ENCODE assay signal across 49 mouse cellular contexts in genomic region chr6:28502576-28502975, GRCm38 (mm10). TPM values are rescaled to one million over a fixed set of nuclear protein-coding genes. Genes with fewer than 3 reads are reported as not detected.
"Had no signal": no experiment of that assay in that cellular context is flagged by ENCODE, and none has a peak within 500 bp of the region (broad histone marks: within the 10 kb centered on the region; RNA-seq: fewer than 3 reads in every experiment).

No protein-coding gene starts in this region.

- H3K9me3 ChIP-seq: heart, embryonic 10.5 days; heart, embryonic 12.5 days; heart, embryonic 13.5 days; heart, embryonic 15.5 days; hindbrain, embryonic 10.5 days; hindbrain, embryonic 12.5 days; hindbrain, embryonic 13.5 days; hindbrain, embryonic 15.5 days; intestine, embryonic 15.5 days; kidney, embryonic 15.5 days had no signal

- H3K4me2 ChIP-seq: heart, embryonic 11.5 days; heart, embryonic 12.5 days; heart, embryonic 13.5 days; heart, embryonic 15.5 days; hindbrain, embryonic 12.5 days; hindbrain, embryonic 13.5 days; hindbrain, embryonic 14.5 days; hindbrain, embryonic 15.5 days; intestine, embryonic 15.5 days; kidney, embryonic 15.5 days had no signal

- DNase-seq: heart, adult 2 months; heart, postnatal 10 days; heart, postnatal 14 days; heart, postnatal 36 days; heart, postnatal 4 days; kidney, adult 11 months; kidney, adult 18-20 months; kidney, adult 2 months; kidney, adult 8-10 months; kidney, adult 9 months; kidney, postnatal 10 days; kidney, postnatal 14 days; kidney, postnatal 25 days; kidney, postnatal 36 days; kidney, postnatal 4 days; layer of hippocampus, adult 9-11 months had no signal

- H3K4me3 ChIP-seq: heart, adult 2 months; heart, embryonic 10.5 days; heart, embryonic 12.5 days; heart, embryonic 13.5 days; heart, embryonic 15.5 days; hindbrain, embryonic 10.5 days; hindbrain, embryonic 12.5 days; hindbrain, embryonic 13.5 days; hindbrain, embryonic 15.5 days; intestine, embryonic 15.5 days; kidney, embryonic 15.5 days; layer of hippocampus, adult 2 months had no signal

- H3K27ac ChIP-seq: heart, adult 2 months; heart, embryonic 10.5 days; heart, embryonic 13.5 days; heart, embryonic 15.5 days; hindbrain, embryonic 10.5 days; hindbrain, embryonic 12.5 days; hindbrain, embryonic 13.5 days; hindbrain, embryonic 14.5 days; hindbrain, embryonic 15.5 days; hindbrain, postnatal 0 days; intestine, embryonic 15.5 days; kidney, embryonic 15.5 days; kidney, postnatal 0 days; layer of hippocampus, adult 2 months had no signal

- H3K9ac ChIP-seq: heart, embryonic 12.5 days; heart, embryonic 13.5 days; heart, embryonic 15.5 days; hindbrain, embryonic 12.5 days; hindbrain, embryonic 13.5 days; hindbrain, embryonic 14.5 days; hindbrain, embryonic 15.5 days; intestine, embryonic 15.5 days; kidney, embryonic 15.5 days had no signal

- H3K36me3 ChIP-seq: heart, embryonic 15.5 days; hindbrain, embryonic 12.5 days; hindbrain, embryonic 13.5 days; hindbrain, embryonic 15.5 days; intestine, embryonic 15.5 days; kidney, embryonic 15.5 days had no signal

- H3K4me1 ChIP-seq: hindbrain, embryonic 10.5 days; hindbrain, embryonic 12.5 days; hindbrain, embryonic 15.5 days; intestine, embryonic 15.5 days had no signal

- H3K27me3 ChIP-seq: heart, embryonic 12.5 days; heart, embryonic 13.5 days; heart, embryonic 15.5 days; hindbrain, embryonic 12.5 days; hindbrain, embryonic 13.5 days; hindbrain, embryonic 15.5 days; intestine, embryonic 15.5 days; kidney, embryonic 15.5 days had no signal

- ATAC-seq: hindbrain, embryonic 16.5 days; hindbrain, postnatal 0 days; inflammation-experienced regulatory T-cells, adult 6 months; intestine, embryonic 15.5 days; intestine, embryonic 16.5 days; intestine, postnatal 0 days had no signal

RNA-seq across cellular contexts. Expression of gene Pax4, which starts 53.4 kb away (rescaled TPM):
- total RNA-seq: heart, adult 2 months; heart, adult 8-10 months; heart, postnatal 10 days; heart, postnatal 14 days; heart, postnatal 25 days; heart, postnatal 36 days; heart, postnatal 4 days; hematopoietic stem cell, adult 5-6 weeks; hindbrain, postnatal 0 days; layer of hippocampus, adult 18-20 months; layer of hippocampus, adult 2 months; layer of hippocampus, adult 8-10 months; layer of hippocampus, postnatal 10 days; layer of hippocampus, postnatal 14 days; layer of hippocampus, postnatal 25 days had no signal
- polyA plus RNA-seq: heart, adult 2 months; heart, embryonic 10.5 days; heart, embryonic 11.5 days; heart, embryonic 12.5 days; heart, embryonic 13.5 days; heart, embryonic 14.5 days; heart, embryonic 15.5 days; heart, embryonic 16.5 days; heart, postnatal 0 days; hindbrain, embryonic 10.5 days; hindbrain, embryonic 11.5 days; hindbrain, embryonic 12.5 days; hindbrain, embryonic 13.5 days; hindbrain, embryonic 14.5 days; hindbrain, embryonic 15.5 days; hindbrain, embryonic 16.5 days; inflammation-experienced regulatory T-cells, adult 6 months; kidney, adult 2 months; kidney, embryonic 14.5 days; kidney, embryonic 15.5 days; kidney, embryonic 16.5 days; kidney, postnatal 0 days had no signal
